Mouse (Mus musculus): ENCODE data around the gene Fars2.

DNA sequence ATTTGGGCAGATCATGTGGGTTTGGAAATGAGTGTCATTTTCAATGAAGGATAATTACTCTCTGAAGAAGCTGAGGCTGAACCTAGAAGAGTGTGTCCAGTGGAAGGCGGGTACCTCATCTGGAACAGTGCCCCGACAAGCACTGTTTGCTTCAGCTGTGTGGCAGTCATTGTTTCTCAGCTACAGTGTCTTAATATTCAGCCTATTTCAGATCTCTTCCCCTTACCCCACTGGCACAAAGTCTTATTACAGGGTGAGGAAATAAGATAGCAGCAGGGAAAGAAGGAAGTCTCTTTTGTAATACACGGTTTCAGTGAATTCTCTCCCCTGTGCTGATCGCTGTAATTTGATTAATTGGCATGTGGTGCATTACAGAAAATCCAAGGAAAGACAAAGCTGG, 101.1 kb downstream of the Fars2 start:
- TF ChIP-seq POLR2A (IDR thresholded peaks at IDR 0.05; ENCODE audit: control insufficient read depth, low read depth, low read length): no peak
- TF ChIP-seq CTCF (IDR thresholded peaks at IDR 0.05; ENCODE audit: control insufficient read depth, insufficient read depth, insufficient replicate concordance, low read depth, low read length): no peak

Measured in testis, adult 2 months (tissue).